Mouse (Mus musculus) ovary, adult 18-20 months (tissue): Measurements from ENCODE around the gene Esr2.
"Not testable (repeated sequence)": the region's sequence is repeated elsewhere in the genome, so short reads cannot be mapped to it uniquely, and the experiment has no call there.

Source experiments
- DNase-seq: peaks from one replicate; pipeline ENCODE4 v3.0.0; 2022; ENCODE audit warnings: low spot score, mixed read lengths

The Esr2 gene

DNA sequence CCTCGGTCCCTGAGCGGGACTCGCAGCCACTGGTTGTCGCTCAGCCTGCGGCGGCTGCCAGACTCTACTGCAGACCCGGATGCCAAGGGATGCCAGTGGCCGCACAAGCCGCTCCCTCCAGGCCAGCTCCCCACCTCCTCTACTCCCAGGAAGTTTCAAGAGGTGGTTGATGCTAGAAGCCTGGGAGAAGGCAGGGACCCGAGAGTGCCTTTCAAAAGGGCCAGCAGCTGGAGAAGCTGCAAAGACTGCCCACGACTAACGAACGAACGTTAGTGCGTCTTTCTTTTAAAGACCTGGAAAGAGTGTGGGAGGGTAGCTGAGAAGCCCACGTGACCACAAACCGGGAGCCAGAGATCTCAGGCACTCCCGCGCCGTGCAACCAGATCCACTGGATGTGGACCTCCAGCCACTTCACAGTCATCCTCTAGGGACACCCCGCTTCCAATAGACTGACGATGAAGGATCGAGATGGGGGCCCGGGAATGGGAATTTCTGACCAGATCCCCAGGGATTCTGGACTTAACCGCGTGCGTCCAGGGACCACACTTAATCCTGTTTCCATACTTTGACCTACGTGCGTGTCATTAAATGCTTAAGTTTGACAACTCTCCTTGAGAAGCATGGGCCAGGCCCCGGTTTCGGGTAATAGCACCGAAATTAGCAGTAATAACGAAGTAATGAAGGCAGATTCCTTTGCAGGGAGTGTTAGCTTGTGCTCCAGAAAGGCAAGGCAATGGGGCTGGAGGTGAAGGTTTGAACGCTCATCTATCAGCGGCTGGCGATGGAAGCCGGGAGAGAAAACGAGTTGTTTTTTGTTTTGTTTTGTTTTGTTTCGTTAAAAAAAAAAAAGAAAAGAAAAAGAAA, at the start of gene Esr2:
Gene Esr2 (minus strand): TSS at position 260 of the 864 bp plus-strand sequence.
- DNase-seq, result peak; percentile 48

DNA sequence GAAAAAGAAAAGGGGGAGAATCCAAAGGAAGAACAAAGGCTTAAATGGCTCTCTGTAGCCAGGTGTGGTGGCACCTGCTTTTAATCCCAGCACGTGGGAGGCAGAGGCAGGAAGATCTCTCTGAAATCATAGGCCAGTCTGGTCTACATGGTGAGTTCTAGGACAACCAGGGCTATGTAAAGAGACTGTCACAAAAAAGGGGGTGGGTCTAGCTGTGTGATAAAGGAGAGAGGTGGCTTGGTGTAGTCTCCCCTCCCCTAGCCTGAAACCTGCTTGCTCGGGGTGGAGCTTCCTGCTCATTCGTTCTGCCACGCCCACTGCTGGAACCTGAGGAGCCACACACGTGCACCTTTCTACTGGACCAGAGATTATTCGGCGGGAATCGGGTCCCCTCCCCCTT, 45.0 kb upstream of the Esr2 start:
- not testable (repeated sequence) for DNase-seq

DNA sequence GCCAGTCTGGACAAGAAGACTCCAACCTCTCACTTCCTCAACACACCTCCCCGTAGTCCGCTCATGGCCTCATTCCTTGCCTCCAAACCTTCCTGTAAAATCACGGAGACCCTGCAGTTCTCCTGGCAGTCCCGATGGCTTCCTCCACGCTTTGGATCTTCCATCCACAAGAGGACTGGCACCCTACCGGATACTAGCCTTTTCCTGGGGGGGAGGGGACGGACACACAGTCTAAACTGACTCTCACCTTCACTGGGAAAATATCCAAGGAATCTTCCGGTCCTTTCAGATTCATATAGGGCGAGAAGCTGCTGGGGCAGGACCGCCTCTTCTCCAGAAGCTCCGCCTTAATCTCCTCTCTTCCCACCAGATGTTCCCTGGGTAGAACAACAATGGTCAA, 39.7 kb upstream of the Esr2 start:
- no peak for DNase-seq

DNA sequence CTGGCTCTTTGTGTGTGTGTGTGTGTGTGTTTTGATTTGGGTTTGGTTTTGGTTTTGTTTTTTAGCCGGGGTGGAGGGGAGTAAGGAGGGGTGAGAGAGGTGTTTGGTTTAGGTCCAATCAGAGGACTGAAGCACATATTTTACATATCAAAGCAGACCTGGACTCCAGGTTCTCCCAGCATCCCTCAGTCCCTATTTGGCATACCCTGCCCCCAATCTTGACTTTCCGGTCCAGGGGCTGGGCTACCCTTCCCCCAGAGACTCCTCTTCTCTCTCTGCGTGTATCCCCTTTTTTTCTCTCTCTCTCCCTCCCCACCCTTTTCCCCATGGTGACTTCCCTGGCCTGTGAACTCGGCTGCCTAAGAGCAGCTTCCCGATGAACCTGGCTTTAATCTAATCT, 38.1 kb upstream of the Esr2 start:
- DNase-seq, result no peak

DNA sequence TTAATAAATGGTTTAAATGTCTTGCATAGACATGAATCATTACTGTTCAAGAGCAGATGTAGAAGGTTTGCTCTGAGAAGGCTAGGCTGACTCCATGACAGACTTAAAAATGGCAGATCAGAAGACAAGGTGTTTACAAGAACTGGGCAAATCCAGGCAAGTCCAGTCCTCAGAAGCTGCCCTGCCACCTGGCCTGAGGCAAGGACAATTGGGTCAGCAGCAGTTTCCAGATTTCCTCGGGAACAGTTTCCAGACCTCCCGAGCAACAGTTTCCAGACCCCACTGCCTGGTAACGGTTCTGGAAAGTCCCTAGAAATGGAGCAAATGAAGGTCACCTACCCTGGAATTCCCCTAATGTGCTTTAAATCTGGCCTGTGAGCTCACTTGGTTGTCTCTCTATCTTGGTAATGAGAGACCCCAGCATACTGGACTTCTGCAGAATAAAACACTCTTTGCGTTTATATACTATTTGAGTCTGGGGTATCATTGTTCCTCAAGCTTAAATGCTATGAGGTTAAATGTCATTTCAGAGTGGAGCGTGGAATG, 32.4 kb upstream of the Esr2 start:
- no peak for DNase-seq

DNA sequence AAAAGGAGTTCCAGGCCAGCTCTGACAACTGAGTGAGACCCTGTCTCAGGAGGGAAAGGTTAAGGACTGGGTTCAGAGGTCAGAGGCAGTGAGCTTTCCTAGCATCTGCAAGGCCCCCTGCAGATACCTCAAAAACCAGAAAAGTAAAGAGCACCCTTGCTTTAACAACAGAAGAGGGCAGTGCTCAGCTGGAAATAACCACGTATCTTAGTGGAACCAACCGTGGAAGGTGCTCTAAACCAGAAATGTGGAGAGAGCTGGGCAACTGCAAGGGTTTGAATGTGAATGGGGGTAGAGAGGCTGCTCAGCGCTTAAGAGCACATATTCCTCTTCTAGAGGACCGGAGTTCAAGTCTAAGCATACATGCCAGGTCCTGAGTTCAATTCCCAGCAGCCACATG, 23.3 kb upstream of the Esr2 start:
- DNase-seq, result no peak

DNA sequence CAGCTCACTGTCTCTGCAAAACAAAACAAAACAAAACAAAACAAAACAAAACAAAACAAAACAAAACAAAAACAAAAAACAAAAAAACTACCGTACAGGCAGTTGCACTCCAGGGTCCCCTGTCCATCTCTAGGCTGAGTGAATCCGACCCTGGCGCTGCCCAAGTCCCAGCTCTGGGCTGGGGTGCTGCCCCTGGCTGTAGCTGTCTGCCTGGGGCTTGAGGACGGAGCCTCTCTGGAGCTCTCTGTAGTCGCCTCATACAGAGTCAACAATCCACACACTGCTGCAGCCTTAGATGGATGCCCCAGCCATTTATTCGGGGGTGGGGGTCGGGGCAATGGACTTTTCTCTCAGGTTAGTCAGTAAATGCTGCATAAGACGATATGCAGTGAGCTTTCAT, 20.0 kb upstream of the Esr2 start:
- no peak for DNase-seq

DNA sequence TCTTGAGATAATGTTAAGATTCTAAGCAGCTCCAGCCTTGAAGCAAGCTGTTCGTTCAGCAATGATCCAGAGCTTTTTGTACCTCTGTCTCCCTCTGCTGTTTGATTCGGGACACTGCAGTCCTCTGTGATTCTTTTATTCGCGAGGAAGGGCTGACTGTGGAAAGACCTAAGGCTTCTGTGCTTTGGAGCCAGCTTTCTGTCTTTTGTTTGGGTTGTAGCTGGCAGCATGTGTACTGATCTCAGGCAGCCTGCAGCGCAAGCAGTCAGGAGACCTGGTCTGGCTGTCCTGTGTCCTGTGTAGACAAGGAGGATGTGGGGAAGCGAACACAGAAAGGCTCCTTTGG, 19.6 kb upstream of the Esr2 start:
- DNase-seq, result peak; percentile 69

DNA sequence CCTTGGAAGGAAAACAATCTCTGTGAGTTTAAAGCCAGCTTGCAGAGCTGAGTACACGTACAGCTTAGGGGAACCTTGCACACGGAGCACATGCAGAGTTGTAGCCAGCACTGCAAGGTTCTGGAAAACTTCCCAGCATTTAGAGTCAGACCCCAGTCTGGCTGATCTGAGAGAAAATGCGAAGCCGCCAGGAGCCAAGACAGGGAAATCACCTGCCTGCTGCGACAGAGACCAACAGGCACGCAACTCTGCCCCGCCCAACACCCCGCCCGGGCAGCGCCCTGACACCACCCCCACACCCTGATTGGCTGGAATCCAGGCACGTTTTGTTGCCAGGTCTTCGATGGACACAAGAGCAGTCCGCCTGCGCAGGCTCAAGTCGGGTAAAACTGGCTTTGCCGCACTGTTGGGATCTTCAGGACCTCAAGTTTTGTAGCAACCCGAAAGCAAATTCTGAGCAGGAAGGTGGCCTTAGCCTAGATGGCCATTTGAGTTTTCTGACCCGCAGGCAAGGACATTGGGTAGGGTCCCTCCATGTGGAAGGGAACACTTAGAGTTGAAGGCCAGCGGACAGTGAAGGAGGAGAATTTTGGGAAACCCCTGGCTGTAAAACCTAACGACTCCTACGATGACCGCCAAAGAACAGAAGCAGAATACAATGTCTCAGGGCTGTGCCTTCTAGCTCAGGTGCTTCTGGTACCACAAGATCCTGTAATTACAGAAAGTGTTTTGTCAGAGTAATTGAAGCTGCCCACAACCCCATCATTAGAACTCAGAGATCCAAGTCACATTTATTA, 19.1 kb upstream of the Esr2 start:
- peak; percentile 85 for DNase-seq

DNA sequence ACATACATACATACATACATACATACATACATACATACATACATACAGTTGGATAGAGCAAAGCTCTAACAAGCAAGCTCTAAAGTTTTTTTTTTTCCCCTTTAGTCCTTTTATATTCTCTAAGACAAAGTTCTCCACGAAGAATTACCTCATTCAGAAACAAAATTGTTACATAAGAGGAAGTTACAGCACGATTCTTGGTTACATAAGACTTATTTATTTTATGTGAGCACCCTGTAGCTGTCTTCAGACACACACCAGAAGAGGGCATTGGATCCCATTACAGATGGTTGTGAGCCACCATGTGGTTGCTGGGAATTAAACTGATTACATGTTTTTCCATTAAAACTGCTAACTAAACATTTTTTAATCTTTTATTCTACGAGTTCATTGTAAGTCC, 17.5 kb upstream of the Esr2 start:
- DNase-seq, result no peak

DNA sequence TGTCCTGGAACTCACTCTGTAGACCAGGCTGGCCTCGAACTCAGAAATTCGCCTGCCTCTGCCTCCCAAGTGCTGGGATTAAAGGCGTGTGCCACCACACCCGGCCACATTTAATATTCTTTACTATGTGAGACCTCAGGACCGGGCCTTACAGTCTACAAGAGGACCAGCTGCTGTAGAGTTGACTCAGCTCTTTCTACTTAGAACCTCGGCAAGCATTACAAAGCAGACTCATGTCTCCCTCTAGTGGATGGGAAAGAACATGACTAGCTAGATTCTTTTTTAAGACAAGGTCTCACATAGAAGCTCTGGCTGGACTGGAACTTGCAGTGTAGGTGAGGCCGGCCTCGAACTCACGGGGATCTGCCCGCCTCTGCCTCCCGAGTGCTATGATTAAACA, 13.9 kb upstream of the Esr2 start:
- DNase-seq, result no peak

DNA sequence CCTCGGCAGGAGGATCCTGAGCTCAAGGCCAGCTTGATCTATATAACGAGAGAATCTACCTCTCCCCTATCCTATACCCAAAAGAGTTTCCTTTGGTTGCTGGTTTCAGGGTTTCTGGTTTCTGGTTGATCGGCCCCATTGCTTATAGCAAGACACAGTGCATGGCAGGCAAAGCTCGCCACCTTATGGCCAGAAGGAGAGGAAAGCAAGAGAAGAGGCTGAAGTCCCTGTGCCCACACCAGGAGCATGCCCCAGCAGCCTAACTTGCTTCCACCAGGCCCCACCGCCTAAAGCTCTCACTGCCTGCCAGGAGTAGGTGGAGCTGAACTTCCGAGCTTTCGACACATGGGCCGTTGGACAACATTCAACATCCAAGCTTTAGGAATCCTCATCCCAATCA, 10.8 kb upstream of the Esr2 start:
- peak; percentile 33 for DNase-seq

DNA sequence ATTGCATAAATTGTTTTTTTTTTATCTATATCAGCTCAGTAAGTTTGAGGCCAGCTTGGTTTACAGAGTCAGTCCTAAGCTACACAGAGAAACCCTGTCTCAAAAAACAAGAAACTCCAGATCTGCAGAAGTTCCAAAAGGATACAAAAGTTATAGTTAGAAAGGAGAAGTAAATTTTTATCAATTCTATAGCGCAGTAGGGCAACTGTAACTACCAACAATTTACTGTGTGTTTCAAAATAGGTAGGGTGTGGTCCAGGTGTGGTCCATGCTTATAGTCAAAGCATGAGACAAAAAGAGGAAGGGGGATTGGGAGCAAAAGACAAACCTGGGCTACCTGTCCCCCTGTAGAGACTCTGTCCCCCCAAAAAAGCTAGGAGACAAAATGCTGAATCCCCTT, 9.4 kb upstream of the Esr2 start:
- DNase-seq, result no peak

DNA sequence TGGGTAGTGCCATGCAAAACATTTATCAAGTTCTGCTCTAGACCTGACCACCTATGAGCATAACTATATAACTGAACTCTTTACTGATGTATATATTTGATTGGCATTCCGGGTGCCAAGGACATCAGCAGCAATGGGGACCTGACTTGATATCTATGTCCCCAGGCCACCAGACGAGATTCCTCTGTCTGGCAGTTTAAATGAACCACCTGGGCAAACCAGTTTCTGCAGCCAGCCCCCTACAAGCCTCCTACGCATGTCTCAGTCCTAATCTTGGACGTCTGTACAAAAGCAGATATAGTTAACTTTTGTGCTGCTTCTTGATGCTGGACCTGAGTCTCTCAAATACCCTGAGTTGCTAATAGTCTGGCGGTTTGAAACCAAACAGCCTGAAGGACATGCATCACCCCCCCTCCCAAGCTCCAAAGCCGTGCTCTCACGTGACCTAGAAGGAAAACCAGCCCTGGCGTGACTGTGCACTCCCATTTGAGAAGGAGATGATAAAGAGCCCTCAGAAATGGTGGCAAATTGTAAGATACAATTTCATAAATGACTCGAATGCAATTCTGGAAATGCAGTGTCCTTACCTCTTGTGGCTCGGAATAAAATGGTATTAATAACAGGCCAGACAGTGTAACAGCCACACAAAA, 8.2 kb upstream of the Esr2 start:
- DNase-seq, result peak; percentile 49

DNA sequence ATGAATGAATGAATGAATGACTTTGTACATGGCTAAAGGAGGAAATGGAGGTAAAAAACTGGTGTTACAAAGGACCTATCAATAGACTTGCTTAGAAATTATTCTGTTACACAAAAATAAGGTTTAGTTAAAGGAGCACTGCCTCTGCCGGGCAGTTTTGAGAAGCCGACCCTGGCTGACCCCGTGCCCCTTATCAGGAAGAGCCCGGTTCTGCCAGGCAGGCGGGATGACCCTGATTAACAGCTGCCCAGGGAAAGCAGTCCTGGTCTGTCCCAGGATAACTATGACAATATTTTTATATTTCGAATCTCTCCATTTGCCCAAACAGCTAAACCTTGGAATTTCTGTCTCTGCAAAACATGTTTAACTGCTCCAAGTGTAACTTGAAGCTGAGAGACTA, 7.2 kb upstream of the Esr2 start:
- DNase-seq, result peak; percentile 69

DNA sequence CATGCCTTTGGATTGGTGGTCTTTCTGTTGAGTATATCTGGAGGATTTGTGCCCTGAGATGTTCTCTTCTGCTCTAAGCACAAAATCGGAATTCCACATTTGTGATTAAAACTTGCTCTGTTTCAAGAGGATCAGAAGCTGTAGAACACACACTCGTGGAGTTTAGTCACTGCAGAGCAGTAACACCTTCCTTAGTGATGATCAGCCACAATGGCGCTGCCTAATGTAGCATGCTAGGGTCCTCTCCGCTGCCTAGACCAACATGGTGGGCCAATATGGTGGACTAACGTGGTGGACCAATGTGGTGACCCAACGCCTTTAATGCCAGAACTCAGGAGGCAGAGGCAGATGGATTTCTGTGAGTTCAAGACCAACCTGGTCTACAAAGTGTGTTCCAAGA, 5.8 kb upstream of the Esr2 start:
- DNase-seq, result no peak

DNA sequence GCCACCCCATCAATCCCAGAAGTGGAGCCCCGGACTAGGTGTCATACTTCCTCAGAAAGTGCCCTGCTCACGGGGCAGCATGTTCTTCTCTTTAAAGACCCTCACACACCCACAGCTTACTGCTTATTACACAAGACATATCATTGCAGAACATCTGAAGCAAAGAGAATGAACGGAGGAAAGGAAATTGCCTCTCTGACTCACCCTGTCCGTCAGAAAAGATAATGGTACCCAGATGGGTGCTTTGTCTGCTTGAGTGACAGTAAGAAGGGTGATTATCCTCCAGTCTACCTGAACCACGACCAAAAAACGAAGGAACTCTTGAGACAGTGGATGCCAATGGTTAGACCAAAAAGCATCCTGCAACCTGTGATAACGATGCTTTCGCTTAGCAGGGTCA, 4.4 kb upstream of the Esr2 start:
- no peak for DNase-seq

DNA sequence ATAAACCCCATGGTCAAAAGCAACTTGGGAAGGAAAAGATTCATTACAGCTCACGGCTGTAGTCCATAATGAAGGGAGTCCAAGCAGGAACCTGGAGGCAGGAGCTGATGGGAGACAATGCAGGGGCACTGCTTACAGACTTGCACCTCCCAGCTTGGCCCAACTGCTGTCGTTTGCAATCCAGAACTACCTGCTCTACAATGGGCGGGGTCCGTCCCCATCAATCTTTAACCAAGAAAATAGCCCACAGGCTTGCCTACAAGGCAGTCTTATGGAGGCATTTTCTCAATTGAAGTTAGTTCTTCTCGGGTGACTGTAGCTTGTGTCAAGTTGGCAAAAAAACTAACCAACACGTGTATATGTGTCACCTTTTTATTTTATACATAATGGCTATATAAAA, 3.4 kb upstream of the Esr2 start:
- no peak for DNase-seq

DNA sequence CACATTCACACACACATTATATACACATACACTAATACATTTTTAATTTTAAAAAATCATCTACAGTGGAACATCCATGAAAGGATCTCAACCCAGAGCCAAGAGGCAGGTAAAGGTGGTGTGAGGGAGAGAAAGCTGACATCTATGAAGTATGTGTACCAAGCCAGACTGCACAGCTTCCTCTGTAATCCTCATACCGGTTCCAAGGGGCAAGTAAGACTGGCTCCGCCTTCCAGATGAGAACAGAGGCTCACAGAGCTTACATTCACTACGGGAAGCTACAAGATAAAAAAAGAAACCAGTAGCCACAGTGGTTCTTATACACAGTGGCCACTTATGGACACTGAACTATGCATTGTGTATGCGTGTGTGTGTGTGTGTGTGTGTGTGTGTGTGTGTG, 2.5 kb upstream of the Esr2 start:
- no peak for DNase-seq

DNA sequence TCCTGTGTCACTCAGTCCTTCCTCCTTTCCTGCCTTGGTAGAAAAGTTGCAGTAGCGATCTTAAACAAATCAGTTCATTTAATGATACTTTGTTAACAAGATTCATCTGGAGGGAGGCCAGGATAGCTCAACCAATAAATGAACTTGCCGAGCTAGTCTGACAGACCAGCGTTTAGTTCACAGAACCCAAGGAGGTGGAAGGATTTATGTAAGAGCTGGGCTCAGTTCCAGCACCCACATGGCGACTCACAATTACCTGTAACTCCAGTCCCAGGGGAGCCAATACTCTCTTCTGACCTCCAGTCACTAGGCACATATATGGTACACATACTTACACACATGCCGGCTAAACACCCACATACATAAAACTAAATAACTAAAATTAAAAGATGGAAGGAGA, 2.0 kb upstream of the Esr2 start:
- DNase-seq, result no peak

DNA sequence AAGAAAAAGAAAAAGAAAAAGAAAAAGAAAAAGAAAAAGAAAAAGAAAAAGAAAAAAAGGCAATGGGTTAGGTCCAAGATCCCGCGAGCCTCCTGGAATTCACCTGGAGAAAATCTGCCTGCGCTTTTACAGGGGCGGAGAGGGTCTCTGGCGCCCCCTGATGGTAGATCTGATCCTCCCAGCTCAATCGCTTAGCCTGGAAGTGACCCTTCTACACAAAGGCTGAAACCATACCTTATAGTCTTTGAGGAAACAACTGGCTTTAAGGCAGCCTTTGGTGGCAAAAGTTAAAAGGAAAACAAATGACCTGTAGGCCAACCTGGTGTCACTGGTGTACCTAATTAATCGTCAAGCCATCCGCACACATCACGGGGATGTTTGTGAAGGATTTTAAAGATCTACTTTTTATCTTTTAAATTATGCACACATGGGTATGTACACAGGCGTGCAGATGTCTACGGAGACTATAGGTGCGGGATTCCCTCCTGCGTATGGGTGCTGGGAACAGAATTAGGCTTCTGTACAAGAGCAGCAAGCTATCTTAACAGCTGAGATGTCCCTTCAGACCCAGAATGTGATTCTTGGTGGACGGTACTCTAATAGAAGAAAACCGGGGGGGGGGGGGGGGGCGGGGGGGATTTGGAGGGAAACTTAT, 932 bp upstream of the Esr2 start:
- peak; percentile 39 for DNase-seq

DNA sequence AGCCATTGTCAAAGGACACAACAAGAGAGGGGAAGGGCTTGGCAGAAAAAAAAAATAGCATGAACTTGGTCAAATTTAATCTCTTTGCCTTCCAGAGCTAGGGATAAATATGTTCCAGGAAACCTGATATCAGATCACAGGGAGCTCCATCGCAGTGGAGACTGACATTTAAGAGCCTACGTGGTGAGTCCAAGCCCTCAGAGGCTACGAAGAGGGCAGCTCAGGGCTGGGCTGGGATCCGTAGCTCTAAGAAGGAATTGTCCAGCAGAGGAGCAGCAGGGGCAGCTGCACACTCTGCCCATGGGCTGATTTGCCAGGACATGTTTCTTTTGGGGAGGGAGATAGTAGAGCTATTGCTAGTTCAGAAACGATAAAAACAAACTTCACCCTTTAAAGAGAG, 11.4 kb downstream of the Esr2 start:
- DNase-seq, result no peak
